Mouse (Mus musculus) small intestine, adult 2 months (tissue): Measurements from ENCODE around the gene Cdrt4.

Source experiments
- CTCF ChIP-seq: fragments of 200-500 bp; IDR thresholded peaks from 2 replicates; pipeline ENCODE4 v1.5.1; 2012; ENCODE audit warnings: low read depth, mild to moderate bottlenecking, control low read depth, inconsistent platforms, low read length, moderate library complexity, mixed read lengths; ENCODE audit not compliant: insufficient replicate concordance, insufficient read length; ENCODE audit errors: extremely low read depth
- POLR2A ChIP-seq: fragments of 200-500 bp; IDR thresholded peaks from 2 replicates; pipeline ENCODE4 v1.6.1; 2012; ENCODE audit warnings: low read depth, mild to moderate bottlenecking, control low read depth, inconsistent platforms, low read length, moderate library complexity

DNA sequence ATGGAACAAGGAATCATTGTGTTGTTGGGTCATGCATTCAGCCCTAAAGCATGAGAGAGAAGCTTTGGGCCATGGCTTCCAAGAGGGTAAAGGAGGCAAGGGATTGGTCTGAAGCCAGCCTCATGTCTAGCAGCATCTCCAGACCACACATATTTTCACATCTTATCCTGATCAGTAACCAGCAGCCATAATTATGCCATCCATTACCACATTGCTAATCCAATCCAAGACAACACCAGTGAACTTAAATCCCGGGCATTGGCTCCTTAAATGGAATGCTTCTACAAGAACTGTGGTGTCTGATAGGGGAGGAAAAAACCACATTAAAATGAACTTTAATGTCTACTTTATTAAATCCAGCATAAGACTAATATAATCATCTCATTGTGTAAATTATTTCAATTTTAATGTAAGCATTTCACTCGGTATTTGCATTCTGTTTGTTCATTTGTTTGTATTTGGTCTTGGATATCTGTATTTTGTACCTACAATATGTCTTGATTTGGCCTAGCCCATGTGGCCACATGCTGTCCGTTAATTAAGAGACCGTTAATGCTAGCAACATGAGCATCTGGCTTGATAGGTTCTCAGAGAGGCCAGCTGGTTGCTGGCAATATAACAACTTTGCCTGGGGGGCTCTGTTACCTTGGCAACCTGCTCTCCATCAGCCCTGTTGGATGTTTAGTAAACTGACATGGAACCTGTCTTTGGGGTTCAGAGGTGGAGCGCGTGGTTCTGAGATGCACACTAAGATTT, 66.5 kb downstream of the Cdrt4 start:
- TF ChIP-seq CTCF = no peak
- no peak for TF ChIP-seq POLR2A
